Mouse (Mus musculus) thymus, adult 2 months (tissue): ENCODE measurements around the gene Hyal6. TPM values are rescaled to one million over a fixed set of nuclear protein-coding genes. Genes with fewer than 3 reads are reported as not detected.

Source experiments
- DNase-seq: peaks from one replicate; pipeline ENCODE4 v3.0.0; 2021
- H3K27ac ChIP-seq: fragments of 200-500 bp; 2 replicates; pipeline ENCODE4 v1.5.1; 2012; ENCODE audit warnings: low read length, control low read depth; ENCODE audit not compliant: control insufficient read depth, insufficient read depth
- H3K27me3 ChIP-seq: fragments of 200-500 bp; 2 replicates; pipeline ENCODE4 v1.6.1; 2012; ENCODE audit warnings: mild to moderate bottlenecking, low read length, moderate library complexity, mixed read lengths; ENCODE audit not compliant: control insufficient read depth, insufficient read depth
- H3K36me3 ChIP-seq: fragments of 200-500 bp; 2 replicates; pipeline ENCODE4 v1.6.1; 2012; ENCODE audit warnings: mild to moderate bottlenecking, low read length, moderate library complexity; ENCODE audit not compliant: control insufficient read depth, insufficient read depth
- H3K4me1 ChIP-seq: fragments of 200-500 bp; replicated peaks from 2 replicates; pipeline ENCODE4 v1.6.1; 2012; ENCODE audit warnings: low read length; ENCODE audit not compliant: control insufficient read depth, insufficient read depth
- H3K4me3 ChIP-seq: fragments of 200-500 bp; 2 replicates; pipeline ENCODE4 v1.5.1; 2012; ENCODE audit warnings: mild to moderate bottlenecking, low read length, control low read depth, moderate library complexity; ENCODE audit not compliant: control insufficient read depth, insufficient read depth
- CTCF ChIP-seq: fragments of 200-500 bp; IDR thresholded peaks from 2 replicates; pipeline ENCODE4 v1.5.1; 2012; ENCODE audit warnings: mild to moderate bottlenecking, control low read depth, low read length, moderate library complexity, borderline replicate concordance; ENCODE audit not compliant: control insufficient read depth, poor library complexity, insufficient read depth; ENCODE audit errors: extremely low read depth
- POLR2A ChIP-seq: fragments of 200-500 bp; IDR thresholded peaks from 2 replicates; pipeline ENCODE4 v1.6.1; 2012; ENCODE audit warnings: mild to moderate bottlenecking, low read length, control low read depth, moderate library complexity; ENCODE audit not compliant: control insufficient read depth, poor library complexity, insufficient read depth; ENCODE audit errors: extremely low read depth
- polyA plus RNA-seq: library from polyadenylated mRNA; depleted of rRNA; stranded (reverse); fragments of >200 nt; gene quantifications from 2 replicates; pipeline ENCODE4 v1.2.3, GENCODE M21; 2012; rRNA removed

Hyal6 gene
- polyA plus RNA-seq, 1 experiment = not detected

GRCm38 (mm10) chr6:24790888-24791287 lies 57.8 kb downstream of the Hyal6 start, which contains the start of gene Spam1:
TSS of gene Spam1 (plus strand) at chr6:24791188.
- Histone ChIP-seq H3K4me1 (no peaks in the 10 kb centered on the region), H3K36me3 (no peaks in the 10 kb centered on the region), H3K27me3 (no peaks in the 10 kb centered on the region), H3K27ac (no peak within 1 kb of the TSS), H3K4me3 (no peak within 1 kb of the TSS)
- no peak for TF ChIP-seq POLR2A
- TF ChIP-seq CTCF = no peak
- no peak for DNase-seq

Other genes with a start within 250 kb of the Hyal6 start
- gene Iqub, start 218.2 kb upstream of the Hyal6 start, polyA plus RNA-seq = 0.05 TPM in 1 of 2 replicates, not detected in the other
- 3.6 and 3.8 TPM in 2 replicates for gene Ndufa5, start 205.2 kb upstream of the Hyal6 start, polyA plus RNA-seq
- 1.1 TPM in 1 of 2 replicates, not detected in the other for gene Asb15, start 205.1 kb upstream of the Hyal6 start, polyA plus RNA-seq
- 0.54 and 6.4 TPM in 2 replicates for gene Lmod2, start 135.5 kb upstream of the Hyal6 start, polyA plus RNA-seq
- gene Wasl, start 68.2 kb upstream of the Hyal6 start, polyA plus RNA-seq = 46.3 and 87.3 TPM in 2 replicates
- gene Hyal4, start 15.1 kb downstream of the Hyal6 start, polyA plus RNA-seq = not detected in 2 replicates
- gene Spam1, start 57.9 kb downstream of the Hyal6 start, polyA plus RNA-seq = not detected in 2 replicates
- not detected in 2 replicates for gene Hyal5, start 124.8 kb downstream of the Hyal6 start, polyA plus RNA-seq
- 0.42 and 0.50 TPM in 2 replicates for gene Tmem229a, start 223.1 kb downstream of the Hyal6 start, polyA plus RNA-seq